Mouse (Mus musculus): ENCODE measurements around the gene Itm2c.

DNA sequence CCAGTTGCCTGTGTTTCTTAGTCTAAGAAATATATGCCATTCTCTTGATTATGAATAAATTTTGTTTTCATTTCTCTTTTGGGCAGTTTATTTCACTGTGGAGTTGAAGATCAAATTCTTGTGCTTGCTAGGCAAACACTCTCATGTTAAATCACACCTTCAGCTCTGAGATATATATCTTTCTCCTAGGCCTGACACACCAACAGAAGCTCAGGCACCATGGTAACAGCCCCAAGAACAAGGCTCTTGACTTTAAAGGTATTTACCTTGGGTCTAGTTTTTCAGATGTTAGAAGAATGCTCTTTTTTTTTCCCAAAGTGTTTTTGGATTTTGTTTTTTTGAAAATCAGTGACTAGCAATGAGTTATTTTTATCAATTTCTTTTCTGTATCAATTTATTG lies 21.8 kb downstream of the Itm2c start:
- TF ChIP-seq HCFC1 (IDR thresholded peaks at IDR 0.05; ENCODE audit: borderline replicate concordance, insufficient read depth, low read length) (no peak), ZC3H11A (IDR thresholded peaks at IDR 0.05; ENCODE audit: borderline replicate concordance, low read depth, low read length) (no peak), MAFK (IDR thresholded peaks at IDR 0.05; ENCODE audit: insufficient read depth, low read depth, low read length) (no peak), ZNF384 (IDR thresholded peaks at IDR 0.05; ENCODE audit: low read depth, low read length) (no peak)
